Mouse (Mus musculus): ENCODE results near the gene Nav2. TPM values are rescaled to one million over a fixed set of nuclear protein-coding genes. Genes with fewer than 3 reads are reported as not detected.
A peak's percentile ranks its signal among the peaks of the same experiment; 100 is the strongest.

Gene Nav2
- polyA plus RNA-seq, 1 experiment from 2014 or later = 19.7 TPM

DNA sequence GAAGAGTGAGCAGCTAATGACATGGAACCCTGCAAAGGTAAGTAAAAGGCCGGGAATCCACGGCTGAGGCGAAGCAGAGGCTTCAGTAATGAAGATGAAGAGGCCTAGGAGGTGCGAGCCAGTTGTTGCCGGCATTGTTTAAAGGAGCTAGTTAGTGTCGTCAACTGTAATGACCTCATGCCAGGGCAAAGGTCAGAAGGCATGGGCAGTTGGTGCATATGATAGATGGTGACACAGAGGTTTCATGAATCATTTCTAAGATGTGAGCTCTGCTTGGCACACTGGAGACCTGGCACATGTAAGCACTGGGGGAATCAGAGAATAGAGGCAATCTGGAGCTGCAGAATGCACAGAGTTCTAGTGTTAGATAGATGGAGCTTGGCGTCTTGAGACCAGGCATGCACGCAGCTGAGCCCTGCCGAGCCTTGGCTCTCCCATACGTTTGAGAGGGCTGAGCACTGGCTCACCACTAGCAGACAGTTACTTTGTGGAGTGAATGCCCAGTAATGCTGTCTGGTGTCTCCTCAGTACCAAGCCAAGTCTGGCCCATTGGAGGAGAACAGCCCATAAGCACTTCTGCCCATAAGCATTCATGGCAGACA, 166.9 kb downstream of the Nav2 start:
- no peak overlapping the region for H3K4me3 ChIP-seq (ENCODE audit: low read depth, low read length)
- H3K27ac ChIP-seq (ENCODE audit: low read depth) = no peak overlapping the region
- H3K4me1 ChIP-seq (ENCODE audit: insufficient read depth) = no peaks in the 10 kb centered on the region
- no peaks in the 10 kb centered on the region for H3K36me3 ChIP-seq (ENCODE audit: insufficient read depth)
- H3K4me2 ChIP-seq = no peak overlapping the region
- TF ChIP-seq CTCF (IDR thresholded peaks at IDR 0.05; ENCODE audit: low read depth) = no peak
- no peak overlapping the region for H3K9ac ChIP-seq
- DNase-seq (no peak), ATAC-seq (ENCODE audit: insufficient read depth) (no peak)
- H3K9me3 ChIP-seq (ENCODE audit: low read depth, low read length) = no peaks in the 10 kb centered on the region
- WGBS = 49% methylated on average over 10 of the region's 10 CpGs
- no peaks in the 10 kb centered on the region for H3K27me3 ChIP-seq (ENCODE audit: insufficient read depth, low read length)

GRCm38 (mm10) chr7:49076283-49076694, 167.8 kb downstream of the Nav2 start:
- 49% methylated on average over 8 of the region's 8 CpGs for WGBS
- Histone ChIP-seq H3K9ac (no peak overlapping the region), H3K4me2 (no peak overlapping the region), H3K27me3 (ENCODE audit: insufficient read depth, low read length) (no peaks in the 10 kb centered on the region), H3K27ac (ENCODE audit: low read depth) (no peak overlapping the region), H3K36me3 (ENCODE audit: insufficient read depth) (no peaks in the 10 kb centered on the region), H3K4me3 (ENCODE audit: low read depth, low read length) (no peak overlapping the region), H3K4me1 (ENCODE audit: insufficient read depth) (no peaks in the 10 kb centered on the region), H3K9me3 (ENCODE audit: low read depth, low read length) (no peaks in the 10 kb centered on the region)
- DNase-seq (no peak), ATAC-seq (ENCODE audit: insufficient read depth) (no peak)
- TF ChIP-seq CTCF (IDR thresholded peaks at IDR 0.05; ENCODE audit: low read depth) = no peak

DNA sequence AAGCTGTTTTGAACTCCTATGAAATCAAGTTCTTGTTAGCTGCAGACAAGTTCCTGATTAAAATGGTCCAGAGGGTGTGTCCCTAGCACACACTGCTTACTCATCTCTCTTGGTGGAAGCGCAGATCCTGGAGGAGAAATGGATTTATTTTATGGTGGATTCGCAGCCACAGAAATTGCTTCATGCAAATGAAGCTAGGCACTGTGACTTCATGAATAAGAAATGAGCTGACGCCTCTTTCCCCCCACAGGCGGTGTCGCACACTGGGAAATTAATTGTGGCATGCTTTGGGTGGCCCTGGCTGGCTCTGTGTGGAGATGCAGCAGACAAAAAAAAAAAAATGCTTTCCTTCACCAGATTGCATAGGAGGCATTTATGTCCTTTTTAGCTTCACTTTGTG, 170.4 kb downstream of the Nav2 start:
- no peak overlapping the region for H3K4me2 ChIP-seq
- no peak for DNase-seq
- no peaks in the 10 kb centered on the region for H3K9me3 ChIP-seq (ENCODE audit: low read depth, low read length)
- no peaks in the 10 kb centered on the region for H3K4me1 ChIP-seq (ENCODE audit: insufficient read depth)
- no peak for TF ChIP-seq CTCF (IDR thresholded peaks at IDR 0.05; ENCODE audit: low read depth)
- ATAC-seq (ENCODE audit: insufficient read depth) = no peak
- 82% methylated on average over 5 of the region's 5 CpGs for WGBS
- no peaks in the 10 kb centered on the region for H3K27me3 ChIP-seq (ENCODE audit: insufficient read depth, low read length)
- H3K36me3 ChIP-seq (ENCODE audit: insufficient read depth) = no peaks in the 10 kb centered on the region
- H3K27ac ChIP-seq (ENCODE audit: low read depth) = no peak overlapping the region
- H3K9ac ChIP-seq = no peak overlapping the region
- H3K4me3 ChIP-seq (ENCODE audit: low read depth, low read length) = no peak overlapping the region

DNA sequence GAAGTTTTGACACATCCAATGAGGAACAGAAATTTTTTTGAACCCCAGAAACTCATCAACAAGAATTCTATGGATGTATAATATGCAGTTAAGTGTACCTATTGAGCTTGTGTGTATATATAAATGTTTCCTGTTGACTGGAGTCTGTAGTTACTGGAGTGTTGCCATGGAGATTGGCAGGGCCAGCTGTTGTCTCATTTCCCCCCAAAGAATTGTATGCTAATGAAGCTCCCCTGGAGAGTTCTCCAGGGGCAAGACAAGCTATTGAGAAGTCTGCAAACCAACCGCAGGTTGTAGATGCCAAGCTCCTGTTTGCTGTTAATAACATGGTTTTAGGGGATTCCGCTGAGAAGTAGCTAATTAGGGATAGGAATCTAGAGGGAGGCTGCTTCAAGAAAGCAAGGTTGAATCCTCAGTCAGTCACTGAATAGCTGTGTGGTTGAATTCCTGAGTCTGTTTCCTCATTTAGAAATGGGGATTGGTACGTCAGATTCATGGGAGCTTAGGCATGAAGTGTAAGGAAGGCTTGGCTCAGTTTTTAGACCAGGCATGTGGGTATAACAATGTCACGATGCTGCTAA, 174.2 kb downstream of the Nav2 start:
- H3K27me3 ChIP-seq (ENCODE audit: insufficient read depth, low read length) = no peaks in the 10 kb centered on the region
- no peaks in the 10 kb centered on the region for H3K36me3 ChIP-seq (ENCODE audit: insufficient read depth)
- H3K4me1 ChIP-seq (ENCODE audit: insufficient read depth) = no peaks in the 10 kb centered on the region
- no peaks in the 10 kb centered on the region for H3K9me3 ChIP-seq (ENCODE audit: low read depth, low read length)
- H3K4me3 ChIP-seq (ENCODE audit: low read depth, low read length) = no peak overlapping the region
- H3K9ac ChIP-seq = no peak overlapping the region
- no peak for TF ChIP-seq CTCF (IDR thresholded peaks at IDR 0.05; ENCODE audit: low read depth)
- ATAC-seq (ENCODE audit: insufficient read depth) (no peak), DNase-seq (peak; percentile 39)
- no peak overlapping the region for H3K4me2 ChIP-seq
- H3K27ac ChIP-seq (ENCODE audit: low read depth) = no peak overlapping the region
- 65% methylated on average over 4 of the region's 4 CpGs for WGBS

GRCm38 (mm10) chr7:49084768-49085167, 176.3 kb downstream of the Nav2 start:
- ATAC-seq (ENCODE audit: insufficient read depth) = no peak
- WGBS = 24% methylated on average over 8 of the region's 8 CpGs
- Histone ChIP-seq H3K36me3 (ENCODE audit: insufficient read depth) (no peaks in the 10 kb centered on the region), H3K4me3 (ENCODE audit: low read depth, low read length) (no peak overlapping the region), H3K9me3 (ENCODE audit: low read depth, low read length) (no peaks in the 10 kb centered on the region), H3K27ac (ENCODE audit: low read depth) (no peak overlapping the region; the same call in 1 of the 2 replicates), H3K4me1 (ENCODE audit: insufficient read depth) (no peaks in the 10 kb centered on the region), H3K4me2 (no peak overlapping the region), H3K27me3 (ENCODE audit: insufficient read depth, low read length) (no peaks in the 10 kb centered on the region), H3K9ac (no peak overlapping the region)
- peak; percentile 15 for DNase-seq
- no peak for TF ChIP-seq CTCF (IDR thresholded peaks at IDR 0.05; ENCODE audit: low read depth)

GRCm38 (mm10) chr7:49085759-49086158, 177.2 kb downstream of the Nav2 start:
- ATAC-seq (ENCODE audit: insufficient read depth) = no peak
- no peaks in the 10 kb centered on the region for H3K36me3 ChIP-seq (ENCODE audit: insufficient read depth)
- no peaks in the 10 kb centered on the region for H3K4me1 ChIP-seq (ENCODE audit: insufficient read depth)

GRCm38 (mm10) chr7:49087154-49087553, 178.6 kb downstream of the Nav2 start:
- no peak for ATAC-seq (ENCODE audit: insufficient read depth)
- no peak for DNase-seq
- H3K9ac ChIP-seq = no peak overlapping the region
- no peak overlapping the region for H3K4me3 ChIP-seq (ENCODE audit: low read depth, low read length)
- TF ChIP-seq CTCF (IDR thresholded peaks at IDR 0.05; ENCODE audit: low read depth) = no peak
- no peak overlapping the region for H3K27ac ChIP-seq (ENCODE audit: low read depth)
- no peak overlapping the region for H3K4me2 ChIP-seq
- H3K36me3 ChIP-seq (ENCODE audit: insufficient read depth) = no peaks in the 10 kb centered on the region
- H3K27me3 ChIP-seq (ENCODE audit: insufficient read depth, low read length) = no peaks in the 10 kb centered on the region
- no peaks in the 10 kb centered on the region for H3K4me1 ChIP-seq (ENCODE audit: insufficient read depth)
- WGBS = 74% methylated on average over 5 of the region's 5 CpGs
- H3K9me3 ChIP-seq (ENCODE audit: low read depth, low read length) = no peaks in the 10 kb centered on the region

More at GRCm38 (mm10) chr7:49085759-49086158, 177.2 kb downstream of the Nav2 start:
- H3K4me3 ChIP-seq (ENCODE audit: low read depth, low read length) = no peak overlapping the region
- 74% methylated on average over 10 of the region's 10 CpGs for WGBS
- no peaks in the 10 kb centered on the region for H3K27me3 ChIP-seq (ENCODE audit: insufficient read depth, low read length)
- H3K4me2 ChIP-seq = no peak overlapping the region
- no peaks in the 10 kb centered on the region for H3K9me3 ChIP-seq (ENCODE audit: low read depth, low read length)
- no peak for DNase-seq
- TF ChIP-seq CTCF (IDR thresholded peaks at IDR 0.05; ENCODE audit: low read depth) = no peak
- H3K27ac ChIP-seq (ENCODE audit: low read depth) = no peak overlapping the region
- H3K9ac ChIP-seq = no peak overlapping the region
